Comparison of ENCODE assay signal across 13 mouse cellular contexts in the genomic region with DNA sequence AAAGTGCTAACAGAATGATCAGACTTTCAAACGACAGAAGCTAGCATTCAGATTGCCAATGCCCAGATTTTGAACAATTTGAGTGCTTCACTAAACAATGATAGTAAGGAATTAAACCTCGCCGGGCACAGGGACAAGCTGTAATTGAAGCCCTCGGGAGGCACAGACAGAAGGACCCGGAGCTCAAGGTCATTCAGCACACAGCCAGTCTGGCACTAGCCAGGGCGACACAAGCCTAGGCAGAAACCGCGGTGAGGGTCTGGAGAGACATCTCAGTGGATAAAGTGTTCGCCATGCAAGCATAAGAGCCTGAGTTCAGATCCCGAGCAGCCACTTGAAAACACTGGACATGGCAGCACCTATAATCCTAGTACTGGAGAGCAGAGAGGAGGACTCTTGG. TPM values are rescaled to one million over a fixed set of nuclear protein-coding genes. Genes with fewer than 3 reads are reported as not detected.
DNase-seq lines count a peak whose midpoint lies in the region; TF ChIP-seq lines count a peak whose summit lies in the region.
"Had no signal": no experiment of that assay in that cellular context is flagged by ENCODE, and none has a peak within 500 bp of the region (broad histone marks: within the 10 kb centered on the region; RNA-seq: fewer than 3 reads in every experiment).

No protein-coding gene starts in this region.

- H3K27me3 ChIP-seq in heart, embryonic 10.5 days (ENCODE audit: insufficient read depth, poor library complexity, severe bottlenecking), result no peaks in the 10 kb centered on the region
- H3K27me3 ChIP-seq: hindbrain, embryonic 15.5 days; liver, embryonic 12.5 days had no signal

- H3K9me3 ChIP-seq in heart, embryonic 10.5 days, result no peaks in the 10 kb centered on the region
- H3K9me3 ChIP-seq: hindbrain, embryonic 15.5 days; midbrain, embryonic 10.5 days had no signal

- H3K36me3 ChIP-seq in heart, embryonic 10.5 days, result peaks cover 15% of the 10 kb centered on the region
- H3K36me3 ChIP-seq: hindbrain, embryonic 15.5 days had no signal

- H3K4me1 ChIP-seq in heart, embryonic 10.5 days, result peaks cover 29% of the 10 kb centered on the region
- H3K4me1 ChIP-seq: hindbrain, embryonic 15.5 days; midbrain, embryonic 10.5 days had no signal

- WGBS in heart, embryonic 10.5 days, result 72% methylated on average over 10 of the region's 10 CpGs

- peak; percentile 54 for DNase-seq in gastrocnemius, adult 18-20 months (ENCODE audit: low spot score)
- no peak for DNase-seq in gastrocnemius, postnatal 4 days (ENCODE audit: low spot score in 2 of 2)
- DNase-seq in ovary, adult 18-20 months (ENCODE audit: low spot score), result peak; percentile 29
- DNase-seq in ovary, postnatal 10 days (ENCODE audit: low spot score), result no peak
- no peak for DNase-seq in heart, embryonic 10.5 days (ENCODE audit: low spot score)
- DNase-seq in heart, postnatal 4 days, result peak; percentile 26
- DNase-seq in layer of hippocampus, adult 2 months (ENCODE audit: low spot score in 2 of 2), result no peak
- no peak for DNase-seq in urinary bladder, postnatal 14 days (ENCODE audit: low spot score)
- DNase-seq: cerebellum, adult 9-10 months; lung, postnatal 10 days had no signal

- no peak for TF ChIP-seq CTCF in layer of hippocampus, adult 2 months (conservative IDR thresholded peaks at IDR 0.05)

- peak overlapping the region; percentile 59; the same call in 1 of the 2 replicates for H3K27ac ChIP-seq in heart, embryonic 10.5 days
- H3K27ac ChIP-seq in layer of hippocampus, adult 2 months, result no peak overlapping the region
- H3K27ac ChIP-seq: hindbrain, embryonic 15.5 days; liver, embryonic 12.5 days; midbrain, embryonic 10.5 days had no signal

- H3K4me3 ChIP-seq in heart, embryonic 10.5 days, result no peak overlapping the region
- H3K4me3 ChIP-seq in layer of hippocampus, adult 2 months, result no peak overlapping the region
- H3K4me3 ChIP-seq: hindbrain, embryonic 15.5 days; liver, embryonic 12.5 days; midbrain, embryonic 10.5 days had no signal

RNA-seq across cellular contexts. Expression of a gene that starts 10.7 kb away (rescaled TPM):
- total RNA-seq in gastrocnemius, adult 18-20 months (2021), result 100 to 1,000 TPM; 106 to 173 TPM
- total RNA-seq in gastrocnemius, postnatal 4 days (2021), result 10 to 100 TPM; 72.6 to 78.8 TPM
- 49.9 and 63.3 TPM in 2 replicates for polyA plus RNA-seq in heart, embryonic 10.5 days (2016; fragmentation: Nextera tagmentation; extraction: Ambion mirVana)
- 100 to 1,000 TPM; 102 to 106 TPM for total RNA-seq in heart, postnatal 4 days (2021)
- 10 to 100 TPM; 34.9 to 56.2 TPM for total RNA-seq in layer of hippocampus, adult 2 months (2021)

RNA-seq across cellular contexts. Expression of a gene that starts 27.9 kb away (rescaled TPM):
- total RNA-seq in gastrocnemius, adult 18-20 months (2021), result under 1 TPM; 0.18 to 0.19 TPM
- 10 to 100 TPM; 17.9 to 19.5 TPM for total RNA-seq in gastrocnemius, postnatal 4 days (2021)
- polyA plus RNA-seq in heart, embryonic 10.5 days (2016; fragmentation: Nextera tagmentation; extraction: Ambion mirVana), result 54.7 and 56.8 TPM in 2 replicates
- 10 to 100 TPM; 36.8 to 41.7 TPM for total RNA-seq in heart, postnatal 4 days (2021)
- 1 to 10 TPM; 1.1 to 1.3 TPM for total RNA-seq in layer of hippocampus, adult 2 months (2021)

Comparison
In these comparisons a context has a peak if more than half of its experiments do, and no peak if none do; other contexts are left out.
1. DNase-seq: peak in gastrocnemius, adult 18-20 months (single experiment), ovary, adult 18-20 months (single experiment) and heart, postnatal 4 days (single experiment); none in gastrocnemius, postnatal 4 days (0 of 2), ovary, postnatal 10 days (single experiment), heart, embryonic 10.5 days (single experiment), layer of hippocampus, adult 2 months (0 of 2) and urinary bladder, postnatal 14 days (single experiment).
2. RNA of a gene that starts 27.9 kb away (total RNA-seq): 36.8 to 41.7 TPM in heart, postnatal 4 days and 17.9 to 19.5 TPM in gastrocnemius, postnatal 4 days; 1.1 to 1.3 TPM in layer of hippocampus, adult 2 months and 0.18 to 0.19 TPM in gastrocnemius, adult 18-20 months; every median in the first group is over 4 times any median in the second.